Mouse (Mus musculus): ENCODE measurements around the gene Mtus2. TPM values are rescaled to one million over a fixed set of nuclear protein-coding genes. Genes with fewer than 3 reads are reported as not detected.

The Mtus2 gene
- total and polyA plus RNA-seq, 3 experiments = 0.03 to 0.13 TPM; not detected in 1

- no peaks in the 10 kb centered on the region for H3K79me2 ChIP-seq (replicated peaks; ENCODE audit: control insufficient read depth, extremely low read depth, insufficient read depth, poor library complexity, severe bottlenecking)
- no peak for DNase-seq (ENCODE audit: extremely low read depth)
- in situ Hi-C loops (cut with MboI; ENCODE audit: low pct_ligation_motif_present, low pct_unique_long_range_greater_than_20kb, low sequenced_read_pairs) = no loop called here
- H3K9me3 ChIP-seq (replicated peaks; ENCODE audit: low read length) = peaks cover 46% of the 10 kb centered on the region
- TF ChIP-seq MAZ (IDR thresholded peaks at IDR 0.05; ENCODE audit: low read depth, low read length) = no peak
- dilution Hi-C loops (cut with MboI; ENCODE audit: extremely low pct_ligation_motif_present, extremely low pct_unique_long_range_greater_than_20kb, low sequenced_read_pairs) = no loop called here
- H3K9ac ChIP-seq (ENCODE audit: insufficient read depth, low read depth) = no peak overlapping the region
- H3K4me3 ChIP-seq (replicated peaks in 1 of 3; ENCODE audit: low read depth in 2 of 3, low read length in 2 of 3, poor library complexity in 1 of 3) = no peak overlapping the region
- no peaks in the 10 kb centered on the region for H3K36me3 ChIP-seq (replicated peaks in 1 of 2; ENCODE audit: control insufficient read depth in 1 of 2, insufficient read depth in 1 of 2, low read length in 1 of 2)
- no peak overlapping the region for H3K27ac ChIP-seq (ENCODE audit: insufficient read depth, low read depth)
- no peaks in the 10 kb centered on the region for H3K4me1 ChIP-seq (ENCODE audit: control insufficient read depth in 1 of 2, insufficient read depth in 2 of 2)
- no peak overlapping the region for H3K4me2 ChIP-seq (ENCODE audit: insufficient read depth, low read depth, poor library complexity, severe bottlenecking)
- H3K27me3 ChIP-seq (replicated peaks) = no peaks in the 10 kb centered on the region
Observed at GRCm38 (mm10) chr5:148053609-148053990, 96.5 kb downstream of the Mtus2 start.

GRCm38 (mm10) chr5:148056831-148057230 is 99.7 kb downstream of the Mtus2 start:
- Histone ChIP-seq H3K9me3 (replicated peaks; ENCODE audit: low read length) (peaks cover 65% of the 10 kb centered on the region), H3K4me2 (ENCODE audit: insufficient read depth, low read depth, poor library complexity, severe bottlenecking) (no peak overlapping the region), H3K36me3 (replicated peaks in 1 of 2; ENCODE audit: control insufficient read depth in 1 of 2, insufficient read depth in 1 of 2, low read length in 1 of 2) (no peaks in the 10 kb centered on the region), H3K27me3 (replicated peaks) (no peaks in the 10 kb centered on the region), H3K27ac (ENCODE audit: insufficient read depth, low read depth) (no peak overlapping the region), H3K9ac (ENCODE audit: insufficient read depth, low read depth) (no peak overlapping the region), H3K4me1 (ENCODE audit: control insufficient read depth in 1 of 2, insufficient read depth in 2 of 2) (no peaks in the 10 kb centered on the region), H3K4me3 (replicated peaks in 1 of 3; ENCODE audit: low read depth in 2 of 3, low read length in 2 of 3, poor library complexity in 1 of 3) (no peak overlapping the region), H3K79me2 (replicated peaks; ENCODE audit: control insufficient read depth, extremely low read depth, insufficient read depth, poor library complexity, severe bottlenecking) (no peaks in the 10 kb centered on the region)
- in situ Hi-C loops (cut with MboI; ENCODE audit: low pct_ligation_motif_present, low pct_unique_long_range_greater_than_20kb, low sequenced_read_pairs) = no loop called here
- TF ChIP-seq NRF1 (IDR thresholded peaks at IDR 0.05; ENCODE audit: low read depth, low read length) = no peak
- TF ChIP-seq MYC (IDR thresholded peaks at IDR 0.05; ENCODE audit: low read depth, low read length) = no peak
- no peak for TF ChIP-seq MAX (IDR thresholded peaks at IDR 0.05; ENCODE audit: low read length)
- TF ChIP-seq GABPA (IDR thresholded peaks at IDR 0.05; ENCODE audit: insufficient replicate concordance, low read depth, low read length) = no peak
- TF ChIP-seq KAT2A (IDR thresholded peaks at IDR 0.05; ENCODE audit: insufficient replicate concordance, low read length) = no peak
- TF ChIP-seq CHD2 (IDR thresholded peaks at IDR 0.05; ENCODE audit: low read length) = no peak
- no peak for TF ChIP-seq MXI1 (IDR thresholded peaks at IDR 0.05; ENCODE audit: low read depth, low read length)
- no peak for TF ChIP-seq POLR2AphosphoS2 (IDR thresholded peaks at IDR 0.05; ENCODE audit: low read depth, low read length)
- TF ChIP-seq ZKSCAN1 (IDR thresholded peaks at IDR 0.05; ENCODE audit: borderline replicate concordance, low read depth, low read length) = no peak
- TF ChIP-seq BHLHE40 (IDR thresholded peaks at IDR 0.05; ENCODE audit: low read depth, low read length) = no peak
- no peak for TF ChIP-seq UBTF (IDR thresholded peaks at IDR 0.05; ENCODE audit: low read depth, low read length)
- TF ChIP-seq ELF1 (IDR thresholded peaks at IDR 0.05; ENCODE audit: low read depth, low read length) = no peak
- no peak for TF ChIP-seq JUND (conservative IDR thresholded peaks at IDR 0.05; ENCODE audit: low read depth, low read length)
- TF ChIP-seq POLR2A (IDR thresholded peaks at IDR 0.05; ENCODE audit: low read depth, low read length) = no peak
- TF ChIP-seq SMC3 (IDR thresholded peaks at IDR 0.05; ENCODE audit: low read depth, low read length) = no peak
- no peak for TF ChIP-seq E2F4 (IDR thresholded peaks at IDR 0.05; ENCODE audit: insufficient replicate concordance, low read depth, low read length)
- TF ChIP-seq RAD21 (IDR thresholded peaks at IDR 0.05; ENCODE audit: low read depth, low read length) = no peak
- TF ChIP-seq IRF4 (IDR thresholded peaks at IDR 0.05; ENCODE audit: low read depth, low read length) = no peak
- TF ChIP-seq HCFC1 (IDR thresholded peaks at IDR 0.05; ENCODE audit: low read depth, low read length) = no peak
- dilution Hi-C loops (cut with MboI; ENCODE audit: extremely low pct_ligation_motif_present, extremely low pct_unique_long_range_greater_than_20kb, low sequenced_read_pairs) = no loop called here
- no peak for DNase-seq (ENCODE audit: extremely low read depth)

Data from CH12.LX (cell line).